Mouse (Mus musculus) thymus, postnatal 14 days (tissue): ENCODE measurements around the gene Mark1.
A peak's percentile ranks its signal among the peaks of the same experiment; 100 is the strongest.

ENCODE experiments used
- DNase-seq: peaks from one replicate; pipeline ENCODE4 v3.0.0; 2021

Gene Mark1

GRCm38 (mm10) chr1:184882281-184883268 lies 116.8 kb downstream of the Mark1 start, which contains the start of gene C130074G19Rik:
C130074G19Rik (minus strand) TSS chr1:184883218.
- DNase-seq = peak; percentile 30

- no peak for DNase-seq
Measured at GRCm38 (mm10) chr1:184881861-184882260, 117.5 kb downstream of the Mark1 start.

- DNase-seq = no peak
Measured at GRCm38 (mm10) chr1:184881211-184881610, 118.2 kb downstream of the Mark1 start.

- DNase-seq = no peak
Measured at GRCm38 (mm10) chr1:184878860-184879259, 120.5 kb downstream of the Mark1 start.

GRCm38 (mm10) chr1:184877306-184877705 lies 122.1 kb downstream of the Mark1 start:
- DNase-seq = no peak

GRCm38 (mm10) chr1:184873910-184874309 lies 125.5 kb downstream of the Mark1 start:
- DNase-seq = no peak

- no peak for DNase-seq
Measured at GRCm38 (mm10) chr1:184872069-184872819, 127.1 kb downstream of the Mark1 start.

- DNase-seq = no peak
Measured at GRCm38 (mm10) chr1:184871506-184871905, 127.9 kb downstream of the Mark1 start.

- no peak for DNase-seq
Measured at GRCm38 (mm10) chr1:184870646-184871385, 128.6 kb downstream of the Mark1 start.

GRCm38 (mm10) chr1:184869939-184870565 lies 129.3 kb downstream of the Mark1 start:
- no peak for DNase-seq

GRCm38 (mm10) chr1:184867640-184868120 lies 131.7 kb downstream of the Mark1 start:
- DNase-seq = no peak

- no peak for DNase-seq
Measured at GRCm38 (mm10) chr1:184864381-184864801, 135.0 kb downstream of the Mark1 start.

GRCm38 (mm10) chr1:184862636-184863035 lies 136.7 kb downstream of the Mark1 start:
- DNase-seq = no peak

- DNase-seq = no peak
Measured at GRCm38 (mm10) chr1:184861551-184861950, 137.8 kb downstream of the Mark1 start.

GRCm38 (mm10) chr1:184860276-184860675 lies 139.1 kb downstream of the Mark1 start:
- DNase-seq = no peak

- no peak for DNase-seq
Measured at GRCm38 (mm10) chr1:184858253-184858652, 141.1 kb downstream of the Mark1 start.

GRCm38 (mm10) chr1:184857216-184857615 lies 142.2 kb downstream of the Mark1 start:
- no peak for DNase-seq

GRCm38 (mm10) chr1:184853922-184854321 lies 145.4 kb downstream of the Mark1 start:
- no peak for DNase-seq

GRCm38 (mm10) chr1:184853339-184853738 lies 146.0 kb downstream of the Mark1 start:
- peak; percentile 76 for DNase-seq

- DNase-seq = peak; percentile 67
Measured at GRCm38 (mm10) chr1:184851741-184852618, 147.4 kb downstream of the Mark1 start.

- DNase-seq = no peak
Measured at GRCm38 (mm10) chr1:184851166-184851565, 148.2 kb downstream of the Mark1 start.
